Mouse (Mus musculus): ENCODE results near the gene Nos3. TPM values are rescaled to one million over a fixed set of nuclear protein-coding genes. Genes with fewer than 3 reads are reported as not detected.

Gene Nos3
- polyA plus RNA-seq, 1 experiment from 2014 or later = 7.4 TPM

- Histone ChIP-seq H3K4me3 (ENCODE audit: low read depth, low read length) (no peak overlapping the region), H3K36me3 (ENCODE audit: control insufficient read depth, insufficient read depth, low read length) (no peaks in the 10 kb centered on the region), H3K9ac (ENCODE audit: low read length) (no peak overlapping the region), H3K4me1 (replicated peaks; ENCODE audit: control insufficient read depth, insufficient read depth, low read length) (peaks cover 10% of the 10 kb centered on the region), H3K27me3 (ENCODE audit: control insufficient read depth, insufficient read depth, low read length) (peaks cover 3% of the 10 kb centered on the region; the same call in 1 of the 2 replicates), H3K27ac (ENCODE audit: low read depth, low read length) (no peak overlapping the region), H3K4me2 (ENCODE audit: low read depth, low read length, severe bottlenecking) (no peak overlapping the region), H3K9me3 (ENCODE audit: control insufficient read depth, low read length) (no peaks in the 10 kb centered on the region)
- no peak for ATAC-seq (replicated peaks; ENCODE audit: low FRiP score)
- no peak for DNase-seq (ENCODE audit: low spot score)
- 55% methylated on average over 4 of the region's 4 CpGs for WGBS
These were observed 7.8 kb upstream of the Nos3 start for GRCm38 (mm10) chr5:24356764-24357163.

DNA sequence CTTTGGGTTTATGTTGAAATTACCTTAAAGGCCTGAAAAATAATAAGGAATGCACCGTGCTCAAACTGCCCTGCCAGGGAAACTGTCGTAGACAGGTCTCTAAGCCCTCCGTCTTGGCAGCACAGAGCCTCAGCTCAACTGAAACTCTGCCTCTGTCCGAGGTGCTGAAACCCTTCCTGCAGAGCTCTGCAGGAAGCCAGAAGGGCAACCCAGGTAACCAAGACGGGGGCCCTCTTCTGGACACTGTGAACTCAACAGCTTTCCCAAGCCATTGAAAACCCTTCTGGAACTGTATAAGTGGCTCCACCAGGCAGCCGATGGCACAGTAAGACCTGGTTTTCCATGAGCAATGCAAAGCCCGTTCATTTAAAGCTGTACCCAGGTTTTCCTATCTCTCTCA is 7.1 kb upstream of the Nos3 start:
- Histone ChIP-seq H3K9me3 (ENCODE audit: control insufficient read depth, low read length) (no peaks in the 10 kb centered on the region), H3K4me1 (replicated peaks; ENCODE audit: control insufficient read depth, insufficient read depth, low read length) (peaks cover 4% of the 10 kb centered on the region), H3K36me3 (ENCODE audit: control insufficient read depth, insufficient read depth, low read length) (no peaks in the 10 kb centered on the region), H3K4me2 (ENCODE audit: low read depth, low read length, severe bottlenecking) (no peak overlapping the region), H3K27me3 (ENCODE audit: control insufficient read depth, insufficient read depth, low read length) (no peaks in the 10 kb centered on the region), H3K9ac (ENCODE audit: low read length) (no peak overlapping the region), H3K27ac (ENCODE audit: low read depth, low read length) (no peak overlapping the region), H3K4me3 (ENCODE audit: low read depth, low read length) (no peak overlapping the region)
- WGBS = 19% methylated on average over 7 of the region's 7 CpGs
- no peak for ATAC-seq (replicated peaks; ENCODE audit: low FRiP score)
- DNase-seq (ENCODE audit: low spot score) = peak; percentile 90

GRCm38 (mm10) chr5:24360792-24361454 is 3.7 kb upstream of the Nos3 start:
- no peak overlapping the region for H3K4me3 ChIP-seq (ENCODE audit: low read depth, low read length)
- no peaks in the 10 kb centered on the region for H3K4me1 ChIP-seq (replicated peaks; ENCODE audit: control insufficient read depth, insufficient read depth, low read length)
- H3K9me3 ChIP-seq (ENCODE audit: control insufficient read depth, low read length) = no peaks in the 10 kb centered on the region
- peak; percentile 51 for ATAC-seq (replicated peaks; ENCODE audit: low FRiP score)
- H3K4me2 ChIP-seq (ENCODE audit: low read depth, low read length, severe bottlenecking) = no peak overlapping the region
- H3K27me3 ChIP-seq (ENCODE audit: control insufficient read depth, insufficient read depth, low read length) = no peaks in the 10 kb centered on the region
- no peak overlapping the region for H3K27ac ChIP-seq (ENCODE audit: low read depth, low read length)
- WGBS = under 1% methylated on average over 7 of the region's 7 CpGs
- H3K36me3 ChIP-seq (ENCODE audit: control insufficient read depth, insufficient read depth, low read length) = no peaks in the 10 kb centered on the region
- DNase-seq (ENCODE audit: low spot score) = peak; percentile 88
- no peak overlapping the region for H3K9ac ChIP-seq (ENCODE audit: low read length)

DNA sequence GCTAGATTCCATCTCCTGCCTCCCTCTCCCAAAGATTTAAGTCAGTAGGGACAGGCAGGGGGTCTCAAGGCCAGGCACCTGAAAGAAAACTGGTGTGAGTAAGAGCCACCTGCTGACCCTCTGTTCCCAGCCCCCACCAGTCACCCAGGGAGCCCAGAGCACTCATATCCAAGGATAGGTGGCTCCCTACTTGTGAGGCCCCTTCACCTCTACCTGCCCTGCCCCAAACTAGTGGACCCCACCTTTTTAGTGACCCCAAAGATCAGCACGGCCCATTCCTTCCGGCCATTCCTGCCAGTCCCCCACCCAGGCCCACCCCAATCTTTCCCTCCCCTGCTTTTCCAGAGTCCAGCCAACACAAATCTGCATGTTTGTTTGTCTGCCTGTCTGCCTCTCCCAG is 1.1 kb upstream of the Nos3 start:
- Histone ChIP-seq H3K27ac (ENCODE audit: low read depth, low read length) (no peak overlapping the region), H3K9ac (ENCODE audit: low read length) (no peak overlapping the region), H3K4me2 (ENCODE audit: low read depth, low read length, severe bottlenecking) (no peak overlapping the region), H3K4me1 (replicated peaks; ENCODE audit: control insufficient read depth, insufficient read depth, low read length) (no peaks in the 10 kb centered on the region), H3K9me3 (ENCODE audit: control insufficient read depth, low read length) (no peaks in the 10 kb centered on the region), H3K36me3 (ENCODE audit: control insufficient read depth, insufficient read depth, low read length) (no peaks in the 10 kb centered on the region), H3K4me3 (ENCODE audit: low read depth, low read length) (no peak overlapping the region), H3K27me3 (ENCODE audit: control insufficient read depth, insufficient read depth, low read length) (no peaks in the 10 kb centered on the region)
- ATAC-seq (replicated peaks; ENCODE audit: low FRiP score) (no peak), DNase-seq (ENCODE audit: low spot score) (no peak)
- 73% methylated on average over 2 of the region's 2 CpGs for WGBS

DNA sequence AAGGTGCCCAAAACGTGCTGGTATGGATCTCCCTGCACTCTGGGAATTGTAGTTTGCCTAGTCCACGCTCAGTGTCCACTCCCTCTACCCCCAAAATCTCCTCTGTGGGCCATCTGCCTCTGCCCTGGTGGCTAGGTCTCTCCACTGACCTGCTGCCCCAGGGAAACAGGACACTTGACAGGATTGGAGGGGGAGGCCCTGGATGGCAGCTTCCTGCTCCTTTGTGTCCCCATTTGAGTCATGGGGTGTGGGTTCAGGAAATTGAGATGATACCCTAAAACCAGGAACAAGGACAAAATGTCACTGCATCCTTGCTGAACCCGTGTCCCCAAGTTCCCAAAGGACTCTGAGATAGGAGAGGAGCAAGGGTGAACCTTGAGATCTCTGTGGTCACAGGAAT is 549 bp upstream of the Nos3 start:
- H3K9ac ChIP-seq (ENCODE audit: low read length) = no peak overlapping the region
- no peaks in the 10 kb centered on the region for H3K4me1 ChIP-seq (replicated peaks; ENCODE audit: control insufficient read depth, insufficient read depth, low read length)
- DNase-seq (ENCODE audit: low spot score) (no peak), ATAC-seq (replicated peaks; ENCODE audit: low FRiP score) (no peak)
- H3K36me3 ChIP-seq (ENCODE audit: control insufficient read depth, insufficient read depth, low read length) = no peaks in the 10 kb centered on the region
- no peaks in the 10 kb centered on the region for H3K9me3 ChIP-seq (ENCODE audit: control insufficient read depth, low read length)
- no peak overlapping the region for H3K4me3 ChIP-seq (ENCODE audit: low read depth, low read length)
- WGBS = 50% methylated on average over 3 of the region's 3 CpGs
- no peak overlapping the region for H3K27ac ChIP-seq (ENCODE audit: low read depth, low read length)
- no peak overlapping the region for H3K4me2 ChIP-seq (ENCODE audit: low read depth, low read length, severe bottlenecking)
- no peaks in the 10 kb centered on the region for H3K27me3 ChIP-seq (ENCODE audit: control insufficient read depth, insufficient read depth, low read length)

DNA sequence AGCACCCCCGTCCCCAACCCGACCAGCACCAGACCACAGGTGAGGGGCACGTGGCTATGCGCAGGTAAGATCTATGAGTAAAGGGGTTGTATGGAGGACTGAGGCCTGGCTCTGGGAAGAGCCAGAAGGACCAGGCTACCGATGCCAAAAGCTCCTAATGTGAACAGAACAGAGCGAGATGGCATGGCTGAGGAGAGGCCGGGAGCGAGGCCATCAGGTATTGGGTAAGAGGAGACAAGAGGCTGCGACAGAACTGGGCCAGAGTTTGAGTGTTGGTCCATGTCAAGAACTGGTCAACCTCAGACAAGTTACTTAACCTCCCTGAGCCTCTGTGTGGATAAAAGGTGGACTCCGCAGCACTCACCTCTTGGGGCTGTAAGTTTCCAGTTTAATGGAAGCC is 353 bp downstream of the Nos3 start:
- H3K9ac ChIP-seq (ENCODE audit: low read length) = no peak overlapping the region
- no peak overlapping the region for H3K4me3 ChIP-seq (ENCODE audit: low read depth, low read length)
- ATAC-seq (replicated peaks; ENCODE audit: low FRiP score) = no peak
- H3K4me2 ChIP-seq (ENCODE audit: low read depth, low read length, severe bottlenecking) = no peak overlapping the region
- H3K4me1 ChIP-seq (replicated peaks; ENCODE audit: control insufficient read depth, insufficient read depth, low read length) = no peaks in the 10 kb centered on the region
- no peak overlapping the region for H3K27ac ChIP-seq (ENCODE audit: low read depth, low read length)
- no peaks in the 10 kb centered on the region for H3K36me3 ChIP-seq (ENCODE audit: control insufficient read depth, insufficient read depth, low read length)
- 90% methylated on average over 10 of the region's 10 CpGs for WGBS
- DNase-seq (ENCODE audit: low spot score) = no peak
- no peaks in the 10 kb centered on the region for H3K27me3 ChIP-seq (ENCODE audit: control insufficient read depth, insufficient read depth, low read length)
- H3K9me3 ChIP-seq (ENCODE audit: control insufficient read depth, low read length) = no peaks in the 10 kb centered on the region

DNA sequence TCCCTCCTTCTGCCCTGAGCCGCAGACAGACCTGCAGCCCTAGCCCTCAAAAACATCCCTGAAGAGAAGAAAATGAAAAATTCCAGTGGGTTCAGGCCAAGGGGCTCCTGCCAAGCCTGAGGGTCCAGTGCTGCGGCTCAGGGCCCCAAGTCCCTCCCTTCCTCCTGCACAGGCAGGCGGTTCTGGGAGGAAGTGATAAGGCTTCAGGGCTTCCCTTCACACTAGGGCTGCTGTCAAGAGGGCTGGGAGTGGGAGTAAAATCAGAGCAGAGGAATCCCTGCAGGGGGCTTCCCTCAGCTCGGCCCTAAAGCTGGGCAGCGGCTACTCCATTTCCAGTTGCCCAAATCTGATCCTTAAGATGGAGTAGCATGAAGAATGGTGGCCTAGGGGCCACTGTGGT is 918 bp downstream of the Nos3 start:
- no peak overlapping the region for H3K4me2 ChIP-seq (ENCODE audit: low read depth, low read length, severe bottlenecking)
- no peak overlapping the region for H3K9ac ChIP-seq (ENCODE audit: low read length)
- WGBS = 49% methylated on average over 5 of the region's 5 CpGs
- H3K4me1 ChIP-seq (replicated peaks; ENCODE audit: control insufficient read depth, insufficient read depth, low read length) = no peaks in the 10 kb centered on the region
- DNase-seq (ENCODE audit: low spot score) (no peak), ATAC-seq (replicated peaks; ENCODE audit: low FRiP score) (no peak)
- no peaks in the 10 kb centered on the region for H3K27me3 ChIP-seq (ENCODE audit: control insufficient read depth, insufficient read depth, low read length)
- no peaks in the 10 kb centered on the region for H3K9me3 ChIP-seq (ENCODE audit: control insufficient read depth, low read length)
- H3K27ac ChIP-seq (ENCODE audit: low read depth, low read length) = no peak overlapping the region
- H3K36me3 ChIP-seq (ENCODE audit: control insufficient read depth, insufficient read depth, low read length) = no peaks in the 10 kb centered on the region
- no peak overlapping the region for H3K4me3 ChIP-seq (ENCODE audit: low read depth, low read length)

DNA sequence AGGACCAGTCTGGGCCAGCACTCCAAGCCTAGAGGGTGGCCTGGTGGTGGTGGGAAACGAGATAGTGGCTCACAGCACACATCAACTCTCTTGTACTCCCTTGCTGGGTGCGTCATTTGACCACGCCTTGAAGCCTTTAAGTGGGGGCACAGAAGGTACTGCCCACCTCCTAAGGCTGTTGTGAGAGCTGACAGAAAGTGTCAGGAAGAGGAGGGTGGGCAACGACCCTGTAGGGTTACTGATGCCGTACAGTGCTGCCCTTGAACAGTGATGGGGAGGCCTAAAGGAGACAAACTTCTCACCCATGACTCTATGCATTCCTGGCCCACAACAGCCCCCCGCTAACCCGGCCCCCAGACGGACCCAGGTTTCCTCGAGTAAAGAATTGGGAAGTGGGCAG is 1.8 kb downstream of the Nos3 start:
- Histone ChIP-seq H3K9ac (ENCODE audit: low read length) (no peak overlapping the region), H3K27ac (ENCODE audit: low read depth, low read length) (no peak overlapping the region), H3K4me3 (ENCODE audit: low read depth, low read length) (no peak overlapping the region), H3K4me2 (ENCODE audit: low read depth, low read length, severe bottlenecking) (no peak overlapping the region), H3K9me3 (ENCODE audit: control insufficient read depth, low read length) (no peaks in the 10 kb centered on the region), H3K27me3 (ENCODE audit: control insufficient read depth, insufficient read depth, low read length) (no peaks in the 10 kb centered on the region), H3K4me1 (replicated peaks; ENCODE audit: control insufficient read depth, insufficient read depth, low read length) (no peaks in the 10 kb centered on the region), H3K36me3 (ENCODE audit: control insufficient read depth, insufficient read depth, low read length) (no peaks in the 10 kb centered on the region)
- ATAC-seq (replicated peaks; ENCODE audit: low FRiP score) (no peak), DNase-seq (ENCODE audit: low spot score) (no peak)
- 83% methylated on average over 9 of the region's 9 CpGs for WGBS

DNA sequence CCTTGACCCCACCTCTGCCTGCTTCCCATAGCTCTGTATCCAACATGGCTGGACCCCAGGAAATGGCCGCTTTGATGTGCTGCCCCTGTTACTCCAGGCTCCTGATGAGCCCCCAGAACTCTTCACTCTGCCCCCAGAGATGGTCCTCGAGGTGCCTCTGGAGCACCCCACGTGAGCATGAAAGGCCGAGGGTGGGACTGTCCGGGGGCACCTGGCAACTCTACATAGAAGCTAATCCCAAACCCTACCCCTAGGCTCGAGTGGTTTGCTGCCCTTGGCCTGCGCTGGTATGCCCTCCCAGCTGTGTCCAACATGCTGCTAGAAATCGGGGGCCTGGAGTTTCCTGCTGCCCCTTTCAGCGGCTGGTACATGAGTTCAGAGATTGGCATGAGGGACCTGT is 5.2 kb downstream of the Nos3 start:
- Histone ChIP-seq H3K27ac (ENCODE audit: low read depth, low read length) (no peak overlapping the region), H3K9ac (ENCODE audit: low read length) (no peak overlapping the region), H3K4me2 (ENCODE audit: low read depth, low read length, severe bottlenecking) (no peak overlapping the region), H3K27me3 (ENCODE audit: control insufficient read depth, insufficient read depth, low read length) (no peaks in the 10 kb centered on the region), H3K4me1 (replicated peaks; ENCODE audit: control insufficient read depth, insufficient read depth, low read length) (no peaks in the 10 kb centered on the region), H3K9me3 (ENCODE audit: control insufficient read depth, low read length) (no peaks in the 10 kb centered on the region), H3K36me3 (ENCODE audit: control insufficient read depth, insufficient read depth, low read length) (no peaks in the 10 kb centered on the region), H3K4me3 (ENCODE audit: low read depth, low read length) (no peak overlapping the region)
- ATAC-seq (replicated peaks; ENCODE audit: low FRiP score) = no peak
- DNase-seq (ENCODE audit: low spot score) = no peak
- WGBS = 90% methylated on average over 9 of the region's 9 CpGs

Measured in forebrain, embryonic 11.5 days (tissue).